Mouse (Mus musculus): ENCODE measurements around the gene Abcc4.

Gene Abcc4

GRCm38 (mm10) chr14:118436791-118437155, 269.2 kb downstream of the Abcc4 start:
- peak; percentile 52 for DNase-seq (ENCODE audit: low read depth, low spot score)

DNA sequence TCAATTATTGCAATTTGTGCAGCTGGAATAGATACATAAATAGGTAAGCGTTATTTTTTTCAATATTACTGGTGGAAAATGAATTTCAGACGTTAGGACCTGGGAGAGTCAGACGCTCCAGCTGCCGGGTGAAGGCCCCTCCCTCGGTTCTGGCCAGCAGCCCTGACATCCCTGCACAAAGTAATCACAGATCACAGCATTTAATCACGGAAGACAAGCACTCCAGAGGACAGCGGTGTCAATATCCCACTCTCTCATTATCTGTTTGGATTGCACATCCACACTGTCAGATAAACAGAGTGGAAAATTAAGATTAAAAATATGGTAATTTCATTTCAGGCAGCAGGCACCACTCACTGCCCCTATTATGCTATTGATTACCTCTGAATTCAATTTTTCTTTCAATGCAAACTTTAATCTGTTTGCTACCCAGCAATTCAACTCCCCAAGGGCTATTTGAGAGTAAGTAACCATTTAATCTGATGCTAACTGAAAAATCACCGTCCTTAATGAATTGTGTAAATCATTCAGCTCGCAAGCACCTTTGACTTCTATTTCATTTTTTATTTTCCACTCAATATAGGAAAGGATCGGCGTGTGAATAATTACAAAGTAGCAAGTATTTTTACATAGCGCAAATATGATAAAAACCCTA, 270.2 kb downstream of the Abcc4 start:
- DNase-seq (ENCODE audit: low read depth, low spot score), result no peak

GRCm38 (mm10) chr14:118434842-118435241, 271.2 kb downstream of the Abcc4 start:
- DNase-seq (ENCODE audit: low read depth, low spot score), result no peak

DNA sequence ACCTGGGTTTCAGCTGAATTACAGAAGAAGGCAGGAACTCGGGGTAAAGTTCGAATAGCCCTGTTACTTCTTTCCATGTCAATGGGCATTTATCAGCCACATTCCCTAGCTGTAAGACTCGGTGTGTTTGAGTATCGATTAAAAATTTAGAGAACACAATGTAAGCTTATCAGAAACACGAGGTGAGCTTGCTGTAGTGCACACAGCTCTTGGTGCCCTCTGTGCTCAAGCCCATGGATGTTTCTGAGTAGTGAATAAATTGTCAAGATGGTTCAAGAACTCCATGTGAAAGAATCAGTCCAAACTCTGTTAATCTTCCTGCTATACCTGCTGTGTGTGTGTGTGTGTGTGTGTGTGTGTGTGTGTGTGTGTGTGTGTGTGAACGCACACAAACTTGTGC, 272.2 kb downstream of the Abcc4 start:
- no peak for DNase-seq (ENCODE audit: low read depth, low spot score)
